ENCODE assay signal across 9 mouse cellular contexts in the genomic region with DNA sequence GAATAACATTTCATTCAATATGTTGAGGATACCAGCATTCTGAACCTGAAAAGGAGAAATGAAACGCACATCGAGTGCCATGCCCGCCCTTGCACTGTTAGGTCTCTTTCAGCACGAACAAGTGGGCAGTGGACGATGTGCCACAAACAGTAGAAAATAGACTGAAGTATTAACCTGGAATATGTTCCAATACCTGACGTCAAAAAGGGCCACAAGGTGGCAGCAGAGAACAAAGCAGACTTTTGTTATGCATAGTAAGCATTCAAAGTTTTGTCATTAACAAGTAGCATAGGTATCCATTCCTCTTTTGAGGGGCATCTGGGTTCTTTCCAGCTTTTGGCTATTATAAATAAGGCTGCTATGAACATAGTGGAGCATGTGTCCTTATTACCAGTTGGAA.
DNase-seq lines count a peak whose midpoint lies in the region; ATAC-seq and TF ChIP-seq lines count a peak whose summit lies in the region.
"Had no signal": no experiment of that assay in that cellular context is flagged by ENCODE, and none has a peak within 500 bp of the region (broad histone marks: within the 10 kb centered on the region; RNA-seq: fewer than 3 reads in every experiment).

No protein-coding gene starts in this region.

- no peak overlapping the region for H3K27ac ChIP-seq in kidney, adult 2 months (ENCODE audit: insufficient read depth, low read depth, low read length)
- no peak overlapping the region for H3K27ac ChIP-seq in kidney, embryonic 14.5 days (ENCODE audit: low read depth, low read length)
- H3K27ac ChIP-seq: embryonic facial prominence, embryonic 15.5 days had no signal

- no peaks in the 10 kb centered on the region for H3K9me3 ChIP-seq in kidney, embryonic 14.5 days (ENCODE audit: control insufficient read depth, low read length)
- H3K9me3 ChIP-seq: embryonic facial prominence, embryonic 15.5 days had no signal

- intact Hi-C loops in left cerebral cortex, postnatal 4 days (cut with DNase I), result no loop called here

- DNase-seq in kidney, adult 2 months, result peak; percentile 61
- DNase-seq in T-cell, adult 2 months (ENCODE audit: low spot score), result peak; percentile 3
- peak; percentile 53 to 81 for DNase-seq in cerebellum, postnatal 25 days
- peak; percentile 51 for DNase-seq in induced T-regulatory cell, adult 2 months (ENCODE audit: low read depth)
- peak; percentile 50 for DNase-seq in left cerebral cortex, postnatal 4 days
- DNase-seq in retina, adult 2 months (ENCODE audit: low read depth, low spot score), result peak; percentile 8
- peak; percentile 17 for DNase-seq in yolk sac, embryonic 10.5 days (ENCODE audit: low spot score)

- H3K9ac ChIP-seq in kidney, embryonic 14.5 days (ENCODE audit: low read depth, low read length), result no peak overlapping the region
- H3K9ac ChIP-seq: embryonic facial prominence, embryonic 15.5 days had no signal

- H3K4me1 ChIP-seq in kidney, adult 2 months (ENCODE audit: control insufficient read depth, insufficient read depth, low read length), result no peaks in the 10 kb centered on the region
- H3K4me1 ChIP-seq in kidney, embryonic 14.5 days (ENCODE audit: control insufficient read depth, insufficient read depth, low read length), result no peaks in the 10 kb centered on the region
- H3K4me1 ChIP-seq: embryonic facial prominence, embryonic 15.5 days had no signal

- no peak for TF ChIP-seq POLR2A in kidney, adult 2 months (IDR thresholded peaks at IDR 0.05; ENCODE audit: low read depth, low read length)

- no peak for ATAC-seq in kidney, embryonic 14.5 days (ENCODE audit: low FRiP score, low TSS enrichment)

- 0 out of 2 replicates have a peak, but pooled peaks have one; percentile 1 for TF ChIP-seq CTCF in kidney, adult 2 months (conservative IDR thresholded peaks at IDR 0.05; ENCODE audit: insufficient read depth, insufficient read length, low read depth, low read length)

- H3K36me3 ChIP-seq in kidney, adult 2 months (ENCODE audit: control insufficient read depth, insufficient read depth, low read length), result no peaks in the 10 kb centered on the region
- no peaks in the 10 kb centered on the region for H3K36me3 ChIP-seq in kidney, embryonic 14.5 days (ENCODE audit: control insufficient read depth, insufficient read depth, low read length)
- H3K36me3 ChIP-seq: embryonic facial prominence, embryonic 15.5 days had no signal

- no peak overlapping the region for H3K4me3 ChIP-seq in kidney, adult 2 months (ENCODE audit: insufficient read depth, low read depth, low read length)
- no peak overlapping the region for H3K4me3 ChIP-seq in kidney, embryonic 14.5 days (ENCODE audit: low read length)
- H3K4me3 ChIP-seq: embryonic facial prominence, embryonic 15.5 days had no signal

- no peaks in the 10 kb centered on the region for H3K27me3 ChIP-seq in kidney, adult 2 months (replicated peaks; ENCODE audit: control insufficient read depth, insufficient read depth, low read length)
- peaks cover 3% of the 10 kb centered on the region; the same call in 1 of the 2 replicates for H3K27me3 ChIP-seq in kidney, embryonic 14.5 days (ENCODE audit: control insufficient read depth, insufficient read depth, low read length)
- H3K27me3 ChIP-seq: embryonic facial prominence, embryonic 15.5 days had no signal

- no peak overlapping the region for H3K4me2 ChIP-seq in kidney, embryonic 14.5 days (replicated peaks; ENCODE audit: low read depth, low read length)
- H3K4me2 ChIP-seq: embryonic facial prominence, embryonic 15.5 days had no signal

- 37% methylated on average over 6 of the region's 6 CpGs for WGBS in kidney, adult 2 months
- WGBS in kidney, embryonic 14.5 days, result 67% methylated on average over 6 of the region's 6 CpGs

Comparison
In these comparisons a context has a peak if more than half of its experiments do, and no peak if none do; other contexts are left out.
1. DNase-seq: peak in every context shown above with its lines; median percentile 67 in cerebellum, postnatal 25 days; 61 in kidney, adult 2 months; 51 in induced T-regulatory cell, adult 2 months; 50 in left cerebral cortex, postnatal 4 days; 17 in yolk sac, embryonic 10.5 days; 8 in retina, adult 2 months; 3 in T-cell, adult 2 months.